Mouse (Mus musculus): ENCODE results near the gene Mocs3.

DNA sequence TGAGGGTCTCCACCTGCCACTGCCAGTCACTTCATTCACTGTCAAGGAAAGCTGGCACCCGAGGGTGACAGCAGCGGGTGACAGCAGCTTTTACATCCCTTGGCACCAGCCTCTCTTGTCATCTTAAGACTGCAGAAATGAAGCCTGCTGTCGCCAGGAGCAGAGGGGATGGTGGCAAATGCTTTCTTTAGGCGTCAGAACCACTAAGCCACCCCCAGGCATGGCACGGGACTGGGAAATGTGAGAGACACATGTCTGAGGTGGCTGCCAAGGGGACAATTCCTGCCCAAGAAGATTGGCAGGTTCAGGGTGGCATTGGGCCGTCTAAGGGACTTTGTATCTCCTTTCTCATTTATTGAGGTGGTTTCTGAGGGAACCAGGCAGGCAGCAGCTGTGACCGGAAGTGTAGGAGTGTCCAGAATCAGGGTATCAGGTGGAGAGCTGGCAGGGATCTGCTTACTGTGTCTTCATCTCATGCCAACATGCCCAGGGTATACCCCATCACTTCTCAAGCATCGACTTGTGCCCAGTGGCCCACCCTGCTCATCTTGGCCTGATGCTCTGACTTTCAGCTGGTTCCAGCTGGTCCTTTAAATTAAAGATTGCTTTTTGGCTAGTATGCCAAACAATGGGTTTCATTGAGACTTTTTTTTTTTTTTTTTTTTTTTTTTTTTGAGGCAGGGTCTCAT is 17.9 kb downstream of the Mocs3 start:
- no peak for TF ChIP-seq CTCF (IDR thresholded peaks at IDR 0.05; ENCODE audit: control insufficient read depth, insufficient read depth, low read length)
- TF ChIP-seq POLR2A (IDR thresholded peaks at IDR 0.05; ENCODE audit: borderline replicate concordance, control insufficient read depth, low read depth, low read length): no peak
